Mouse (Mus musculus): ENCODE data around the gene Cdcp1. TPM values are rescaled to one million over a fixed set of nuclear protein-coding genes. Genes with fewer than 3 reads are reported as not detected.

The Cdcp1 gene
- polyA plus RNA-seq, 1 experiment from 2014 or later: 6.9 TPM

- ATAC-seq: no peak
- Histone ChIP-seq H3K36me3 (ENCODE audit: control insufficient read depth, insufficient read depth) (peaks cover 3% of the 10 kb centered on the region; the same call in 1 of the 2 replicates), H3K4me1 (replicated peaks; ENCODE audit: control insufficient read depth, insufficient read depth, low read length) (no peaks in the 10 kb centered on the region), H3K27ac (ENCODE audit: low read depth, low read length) (no peak overlapping the region), H3K9me3 (ENCODE audit: control insufficient read depth) (no peaks in the 10 kb centered on the region), H3K4me2 (replicated peaks; ENCODE audit: low read depth) (no peak overlapping the region), H3K9ac (ENCODE audit: low read depth, low read length) (no peak overlapping the region), H3K27me3 (replicated peaks; ENCODE audit: control insufficient read depth, insufficient read depth, low read length) (no peaks in the 10 kb centered on the region), H3K4me3 (ENCODE audit: low read depth, low read length) (no peak overlapping the region)
- no peak for TF ChIP-seq CTCF (IDR thresholded peaks at IDR 0.05; ENCODE audit: low read depth)
- 84% methylated on average over 3 of the region's 3 CpGs for WGBS
Observed at GRCm38 (mm10) chr9:123200116-123200515, 15.7 kb downstream of the Cdcp1 start.

- peaks cover 13% of the 10 kb centered on the region; the same call in 1 of the 2 replicates for H3K36me3 ChIP-seq (ENCODE audit: control insufficient read depth, insufficient read depth)
- H3K9ac ChIP-seq (ENCODE audit: low read depth, low read length): no peak overlapping the region
- no peak for TF ChIP-seq CTCF (IDR thresholded peaks at IDR 0.05; ENCODE audit: low read depth)
- H3K27ac ChIP-seq (ENCODE audit: low read depth, low read length): no peak overlapping the region
- WGBS: 77% methylated on average over 2 of the region's 2 CpGs
- H3K27me3 ChIP-seq (replicated peaks; ENCODE audit: control insufficient read depth, insufficient read depth, low read length): no peaks in the 10 kb centered on the region
- no peak overlapping the region for H3K4me2 ChIP-seq (replicated peaks; ENCODE audit: low read depth)
- H3K4me1 ChIP-seq (replicated peaks; ENCODE audit: control insufficient read depth, insufficient read depth, low read length): no peaks in the 10 kb centered on the region
- no peaks in the 10 kb centered on the region for H3K9me3 ChIP-seq (ENCODE audit: control insufficient read depth)
- no peak overlapping the region for H3K4me3 ChIP-seq (ENCODE audit: low read depth, low read length)
- no peak for ATAC-seq
Observed at GRCm38 (mm10) chr9:123188271-123188670, 27.6 kb downstream of the Cdcp1 start.

GRCm38 (mm10) chr9:123187589-123187988 lies 28.2 kb downstream of the Cdcp1 start:
- TF ChIP-seq CTCF (IDR thresholded peaks at IDR 0.05; ENCODE audit: low read depth): no peak
- WGBS: 97% methylated on average over 5 of the region's 5 CpGs
- H3K9me3 ChIP-seq (ENCODE audit: control insufficient read depth): no peaks in the 10 kb centered on the region
- no peak overlapping the region for H3K4me3 ChIP-seq (ENCODE audit: low read depth, low read length)
- H3K27me3 ChIP-seq (replicated peaks; ENCODE audit: control insufficient read depth, insufficient read depth, low read length): no peaks in the 10 kb centered on the region
- peaks cover 13% of the 10 kb centered on the region; the same call in 1 of the 2 replicates for H3K36me3 ChIP-seq (ENCODE audit: control insufficient read depth, insufficient read depth)
- no peaks in the 10 kb centered on the region for H3K4me1 ChIP-seq (replicated peaks; ENCODE audit: control insufficient read depth, insufficient read depth, low read length)
- no peak for ATAC-seq
- no peak overlapping the region for H3K4me2 ChIP-seq (replicated peaks; ENCODE audit: low read depth)
- no peak overlapping the region for H3K27ac ChIP-seq (ENCODE audit: low read depth, low read length)
- no peak overlapping the region for H3K9ac ChIP-seq (ENCODE audit: low read depth, low read length)

- H3K27me3 ChIP-seq (replicated peaks; ENCODE audit: control insufficient read depth, insufficient read depth, low read length): no peaks in the 10 kb centered on the region
- WGBS: 82% methylated on average over 5 of the region's 5 CpGs
- no peak overlapping the region for H3K27ac ChIP-seq (ENCODE audit: low read depth, low read length)
- ATAC-seq: no peak
- no peak for TF ChIP-seq CTCF (IDR thresholded peaks at IDR 0.05; ENCODE audit: low read depth)
- H3K4me2 ChIP-seq (replicated peaks; ENCODE audit: low read depth): no peak overlapping the region
- no peaks in the 10 kb centered on the region for H3K4me1 ChIP-seq (replicated peaks; ENCODE audit: control insufficient read depth, insufficient read depth, low read length)
- H3K4me3 ChIP-seq (ENCODE audit: low read depth, low read length): no peak overlapping the region
- peaks cover 17% of the 10 kb centered on the region; the same call in 1 of the 2 replicates for H3K36me3 ChIP-seq (ENCODE audit: control insufficient read depth, insufficient read depth)
- no peak overlapping the region for H3K9ac ChIP-seq (ENCODE audit: low read depth, low read length)
- H3K9me3 ChIP-seq (ENCODE audit: control insufficient read depth): no peaks in the 10 kb centered on the region
Observed at GRCm38 (mm10) chr9:123186151-123186550, 29.7 kb downstream of the Cdcp1 start.

- no peak for ATAC-seq
- WGBS: 54% methylated on average over 2 of the region's 2 CpGs
Observed at GRCm38 (mm10) chr9:123185546-123185945, 30.3 kb downstream of the Cdcp1 start.

GRCm38 (mm10) chr9:123183226-123183625 lies 32.6 kb downstream of the Cdcp1 start:
- ATAC-seq: peak; percentile 88
- H3K36me3 ChIP-seq (ENCODE audit: control insufficient read depth, insufficient read depth): peaks cover 28% of the 10 kb centered on the region
- no peak overlapping the region for H3K4me3 ChIP-seq (ENCODE audit: low read depth, low read length)
- H3K4me1 ChIP-seq (replicated peaks; ENCODE audit: control insufficient read depth, insufficient read depth, low read length): no peaks in the 10 kb centered on the region
- TF ChIP-seq CTCF (IDR thresholded peaks at IDR 0.05; ENCODE audit: low read depth): no peak
- no peaks in the 10 kb centered on the region for H3K27me3 ChIP-seq (replicated peaks; ENCODE audit: control insufficient read depth, insufficient read depth, low read length)
- H3K9ac ChIP-seq (ENCODE audit: low read depth, low read length): no peak overlapping the region
- no peak overlapping the region for H3K4me2 ChIP-seq (replicated peaks; ENCODE audit: low read depth)
- WGBS: 39% methylated on average over 8 of the region's 8 CpGs
- H3K27ac ChIP-seq (ENCODE audit: low read depth, low read length): peak overlapping the region; percentile 35
- H3K9me3 ChIP-seq (ENCODE audit: control insufficient read depth): no peaks in the 10 kb centered on the region

More at GRCm38 (mm10) chr9:123185546-123185945, 30.3 kb downstream of the Cdcp1 start:
- Histone ChIP-seq H3K4me1 (replicated peaks; ENCODE audit: control insufficient read depth, insufficient read depth, low read length) (no peaks in the 10 kb centered on the region), H3K27me3 (replicated peaks; ENCODE audit: control insufficient read depth, insufficient read depth, low read length) (no peaks in the 10 kb centered on the region), H3K9ac (ENCODE audit: low read depth, low read length) (no peak overlapping the region), H3K36me3 (ENCODE audit: control insufficient read depth, insufficient read depth) (peaks cover 18% of the 10 kb centered on the region; the same call in 1 of the 2 replicates), H3K4me2 (replicated peaks; ENCODE audit: low read depth) (no peak overlapping the region), H3K4me3 (ENCODE audit: low read depth, low read length) (no peak overlapping the region), H3K9me3 (ENCODE audit: control insufficient read depth) (no peaks in the 10 kb centered on the region), H3K27ac (ENCODE audit: low read depth, low read length) (no peak overlapping the region)
- no peak for TF ChIP-seq CTCF (IDR thresholded peaks at IDR 0.05; ENCODE audit: low read depth)

GRCm38 (mm10) chr9:123180003-123180402 lies 35.8 kb downstream of the Cdcp1 start:
- Histone ChIP-seq H3K4me2 (replicated peaks; ENCODE audit: low read depth) (no peak overlapping the region), H3K36me3 (ENCODE audit: control insufficient read depth, insufficient read depth) (peaks cover 37% of the 10 kb centered on the region), H3K9me3 (ENCODE audit: control insufficient read depth) (no peaks in the 10 kb centered on the region), H3K4me1 (replicated peaks; ENCODE audit: control insufficient read depth, insufficient read depth, low read length) (no peaks in the 10 kb centered on the region), H3K27ac (ENCODE audit: low read depth, low read length) (no peak overlapping the region), H3K9ac (ENCODE audit: low read depth, low read length) (no peak overlapping the region), H3K27me3 (replicated peaks; ENCODE audit: control insufficient read depth, insufficient read depth, low read length) (no peaks in the 10 kb centered on the region), H3K4me3 (ENCODE audit: low read depth, low read length) (no peak overlapping the region)
- no peak for TF ChIP-seq CTCF (IDR thresholded peaks at IDR 0.05; ENCODE audit: low read depth)
- no peak for ATAC-seq
- WGBS: 92% methylated on average over 6 of the region's 6 CpGs
